Mouse (Mus musculus): ENCODE data around the gene Olfr1555-ps1. TPM values are rescaled to one million over a fixed set of nuclear protein-coding genes. Genes with fewer than 3 reads are reported as not detected.
"Not testable (repeated sequence)": the region's sequence is repeated elsewhere in the genome, so short reads cannot be mapped to it uniquely, and the experiment has no call there.

The Olfr1555-ps1 gene
- not detected for total RNA-seq (2021)
- long read RNA-seq, experiment 1 = 0 reads
- long read RNA-seq, experiment 2 = 0 reads

- not testable (repeated sequence) for DNase-seq (ENCODE audit: low spot score in 2 of 2)
Observed at GRCm38 (mm10) chr19:12170062-12170599, at the start of gene Olfr1555-ps1. Olfr1555-ps1 (minus strand) TSS chr19:12170112.

GRCm38 (mm10) chr19:12200334-12200733 is 30.4 kb upstream of the Olfr1555-ps1 start, which contains the start of gene Olfr1431:
Olfr1431 (plus strand) TSS chr19:12200634.
- DNase-seq (ENCODE audit: low spot score in 2 of 2) = no peak

- DNase-seq (ENCODE audit: low spot score in 2 of 2) = not testable (repeated sequence)
Observed at GRCm38 (mm10) chr19:12199076-12199475, 29.2 kb upstream of the Olfr1555-ps1 start.

- not testable (repeated sequence) for DNase-seq (ENCODE audit: low spot score in 2 of 2)
Observed at GRCm38 (mm10) chr19:12175431-12175830, 5.5 kb upstream of the Olfr1555-ps1 start.

- no peak for DNase-seq (ENCODE audit: low spot score in 2 of 2)
Observed at GRCm38 (mm10) chr19:12145452-12145851, 24.5 kb downstream of the Olfr1555-ps1 start.

- DNase-seq (ENCODE audit: low spot score in 2 of 2) = no peak
Observed at GRCm38 (mm10) chr19:12143356-12143755, 26.6 kb downstream of the Olfr1555-ps1 start.

- peak in 1 of 2 experiments; percentile 15 for DNase-seq (ENCODE audit: low spot score in 2 of 2)
Observed at GRCm38 (mm10) chr19:12134289-12134688, 35.6 kb downstream of the Olfr1555-ps1 start.

- no peak for DNase-seq (ENCODE audit: low spot score in 2 of 2)
Observed at GRCm38 (mm10) chr19:12123103-12123502, 46.8 kb downstream of the Olfr1555-ps1 start, which contains the start of gene Olfr76. Olfr76 (minus strand) TSS chr19:12123203.

GRCm38 (mm10) chr19:12116464-12116863 is 53.4 kb downstream of the Olfr1555-ps1 start:
- DNase-seq (ENCODE audit: low spot score in 2 of 2) = no peak

- DNase-seq (ENCODE audit: low spot score in 2 of 2) = no peak
Observed at GRCm38 (mm10) chr19:12115797-12116196, 54.1 kb downstream of the Olfr1555-ps1 start, which contains the start of gene Olfr1428. Olfr1428 (minus strand) TSS chr19:12115897.

Other genes with a start within 250 kb of the Olfr1555-ps1 start
- 10 to 100 TPM; 61.3 to 90.1 TPM for gene Osbp, start 204.2 kb downstream of the Olfr1555-ps1 start, total RNA-seq (2021)
- not detected for gene Olfr1423, start 128.8 kb downstream of the Olfr1555-ps1 start, total RNA-seq (2021)
- not detected for gene Olfr1424, start 107.4 kb downstream of the Olfr1555-ps1 start, total RNA-seq (2021)
- not detected for gene Olfr1425, start 92.4 kb downstream of the Olfr1555-ps1 start, total RNA-seq (2021)
- not detected for gene Olfr1426, start 78.1 kb downstream of the Olfr1555-ps1 start, total RNA-seq (2021)
- gene Olfr1427, start 66.8 kb downstream of the Olfr1555-ps1 start, total RNA-seq (2021) = not detected
- gene Olfr1428, start 54.2 kb downstream of the Olfr1555-ps1 start, total RNA-seq (2021) = not detected
- not detected for gene Olfr76, start 46.9 kb downstream of the Olfr1555-ps1 start, total RNA-seq (2021)
- not detected for gene Olfr1431, start 30.5 kb upstream of the Olfr1555-ps1 start, total RNA-seq (2021)
- not detected for gene Olfr1432, start 62.5 kb upstream of the Olfr1555-ps1 start, total RNA-seq (2021)
- gene Olfr262, start 71.5 kb upstream of the Olfr1555-ps1 start, total RNA-seq (2021) = not detected
- gene Olfr235, start 90.9 kb upstream of the Olfr1555-ps1 start, total RNA-seq (2021) = not detected
- not detected for gene Olfr1434, start 109.7 kb upstream of the Olfr1555-ps1 start, total RNA-seq (2021)
- not detected for gene Olfr1436, start 129.0 kb upstream of the Olfr1555-ps1 start, total RNA-seq (2021)
- gene Olfr1437, start 155.0 kb upstream of the Olfr1555-ps1 start, total RNA-seq (2021) = not detected
- gene Olfr1438-ps1, start 165.8 kb upstream of the Olfr1555-ps1 start, total RNA-seq (2021) = not detected
- gene Olfr1440, start 217.2 kb upstream of the Olfr1555-ps1 start, total RNA-seq (2021) = not detected
- not detected for gene Olfr1441, start 247.3 kb upstream of the Olfr1555-ps1 start, total RNA-seq (2021)